Mouse (Mus musculus) cortical plate, adult 2 months (tissue): Measurements from ENCODE around the gene Rbms1.

Source experiments
- CTCF ChIP-seq: fragments of 200-500 bp; IDR thresholded peaks from 2 replicates; pipeline ENCODE4 v1.5.1; 2011; ENCODE audit warnings: mild to moderate bottlenecking, control low read depth, low read length; ENCODE audit not compliant: insufficient read depth; ENCODE audit errors: extremely low read depth
- POLR2A ChIP-seq: fragments of 200-500 bp; IDR thresholded peaks from 2 replicates; pipeline ENCODE4 v1.6.1; 2011; ENCODE audit warnings: mild to moderate bottlenecking, low read length, control low read depth; ENCODE audit not compliant: insufficient read depth; ENCODE audit errors: extremely low read depth

DNA sequence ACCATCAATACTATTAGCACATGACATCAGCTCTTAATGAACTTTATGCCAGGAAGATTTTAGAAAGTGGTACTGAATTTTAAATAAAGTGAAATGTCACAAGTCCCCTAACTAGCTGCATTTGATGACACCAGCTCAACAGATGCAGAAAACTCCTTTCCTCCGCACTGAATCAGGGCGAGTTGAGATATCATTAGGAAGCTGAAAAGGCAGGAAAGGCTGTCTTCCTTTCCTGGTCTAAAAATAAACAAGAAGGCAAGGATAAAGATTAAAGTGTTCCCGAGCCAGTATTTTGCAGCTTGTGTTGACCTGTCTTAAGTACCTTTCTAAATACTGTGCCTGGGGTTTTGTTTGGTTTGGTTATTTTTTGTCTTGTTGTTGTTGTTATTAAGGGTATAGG lies 42.9 kb downstream of the Rbms1 start:
- no peak for TF ChIP-seq POLR2A
- TF ChIP-seq CTCF: no peak
